ENCODE assay signal across 9 mouse cellular contexts in the genomic region with DNA sequence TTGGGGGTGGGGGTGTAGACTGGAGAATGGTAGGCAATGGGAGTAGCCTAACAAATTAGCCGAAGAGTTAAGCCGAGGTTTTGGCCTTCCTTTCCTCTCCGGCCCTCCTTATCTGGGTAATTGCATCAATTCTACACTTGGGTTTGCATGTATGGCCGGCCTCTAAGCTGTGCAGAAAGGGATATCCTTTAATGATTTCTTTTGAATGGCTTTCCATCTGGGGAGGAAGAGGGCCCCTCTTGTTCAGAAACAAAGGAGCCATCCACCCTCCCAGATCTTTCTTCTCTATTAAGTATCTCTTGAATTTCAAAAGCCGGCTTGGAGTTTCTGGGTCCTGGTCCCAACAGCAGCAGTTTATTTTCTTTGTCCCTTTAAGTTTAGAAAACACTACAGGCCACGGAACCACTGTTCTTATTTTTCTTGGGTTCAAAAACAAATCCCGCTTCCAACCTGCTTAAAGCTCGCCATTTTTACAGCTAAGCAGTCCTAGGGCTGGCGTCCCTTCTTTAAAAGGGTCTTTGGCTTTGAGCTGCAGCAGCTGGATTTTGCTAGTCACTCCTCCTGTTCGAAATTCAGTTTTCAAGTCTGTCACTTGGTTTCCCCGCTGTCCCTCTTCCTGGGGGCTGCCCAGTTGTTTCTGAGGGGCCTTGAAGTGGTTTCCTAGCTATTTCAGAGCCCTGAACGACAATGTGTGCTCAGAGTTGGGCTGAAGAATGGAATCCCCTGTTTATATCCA.
A peak's percentile ranks its signal among the peaks of the same experiment; 100 is the strongest.
DNase-seq lines count a peak whose midpoint lies in the region; ATAC-seq lines count a peak whose summit lies in the region.
"Had no signal": no experiment of that assay in that cellular context is flagged by ENCODE, and none has a peak within 500 bp of the region (broad histone marks: within the 10 kb centered on the region; RNA-seq: fewer than 3 reads in every experiment).

No protein-coding gene starts in this region.

- peak overlapping the region; percentile 64 for H3K4me2 ChIP-seq in heart, embryonic 16.5 days (ENCODE audit: low read depth, low read length)
- H3K4me2 ChIP-seq in hindbrain, embryonic 16.5 days (ENCODE audit: low read length) = peak overlapping the region; percentile 56
- peak overlapping the region; percentile 39 for H3K4me2 ChIP-seq in midbrain, embryonic 15.5 days

- peak overlapping the region; percentile 47 for H3K27ac ChIP-seq in heart, embryonic 16.5 days (ENCODE audit: low read length)
- peak overlapping the region; percentile 63 for H3K27ac ChIP-seq in hindbrain, embryonic 16.5 days (ENCODE audit: low read depth, low read length)
- H3K27ac ChIP-seq in midbrain, embryonic 15.5 days = peak overlapping the region; percentile 81

- peak overlapping the region; percentile 54 for H3K9ac ChIP-seq in heart, embryonic 16.5 days (ENCODE audit: low read length)
- H3K9ac ChIP-seq in hindbrain, embryonic 16.5 days (ENCODE audit: low read depth, low read length) = peak overlapping the region; percentile 37; the same call in 1 of the 2 replicates
- H3K9ac ChIP-seq in midbrain, embryonic 15.5 days = 0 out of 2 replicates have a peak overlapping the region, but pooled peaks have one; percentile 3

- peaks cover 3% of the 10 kb centered on the region; the same call in 1 of the 2 replicates for H3K9me3 ChIP-seq in heart, embryonic 16.5 days (replicated peaks; ENCODE audit: control insufficient read depth, low read length)
- H3K9me3 ChIP-seq in hindbrain, embryonic 16.5 days (ENCODE audit: control insufficient read depth, low read length) = no peaks in the 10 kb centered on the region
- H3K9me3 ChIP-seq in midbrain, embryonic 15.5 days = no peaks in the 10 kb centered on the region

- H3K27me3 ChIP-seq in heart, embryonic 16.5 days (ENCODE audit: control insufficient read depth, insufficient read depth, low read length) = no peaks in the 10 kb centered on the region
- no peaks in the 10 kb centered on the region for H3K27me3 ChIP-seq in hindbrain, embryonic 16.5 days (replicated peaks; ENCODE audit: control insufficient read depth, insufficient read depth, low read length)
- no peaks in the 10 kb centered on the region for H3K27me3 ChIP-seq in midbrain, embryonic 15.5 days (replicated peaks)

- intact Hi-C loops in left cerebral cortex, postnatal 10 days (cut with DNase I) = no loop called here

- 46% methylated on average over 12 of the region's 12 CpGs for WGBS in heart, embryonic 16.5 days
- WGBS in hindbrain, embryonic 16.5 days = 18% methylated on average over 12 of the region's 12 CpGs
- WGBS in midbrain, embryonic 15.5 days = 11% methylated on average over 12 of the region's 12 CpGs

- peaks cover 12% of the 10 kb centered on the region for H3K4me1 ChIP-seq in heart, embryonic 16.5 days (ENCODE audit: control insufficient read depth, insufficient read depth, low read length)
- H3K4me1 ChIP-seq in hindbrain, embryonic 16.5 days (ENCODE audit: control insufficient read depth, insufficient read depth, low read depth, low read length) = peaks cover 14% of the 10 kb centered on the region
- peaks cover 23% of the 10 kb centered on the region for H3K4me1 ChIP-seq in midbrain, embryonic 15.5 days

- DNase-seq in heart, postnatal 4 days = no peak
- peak; percentile 54 for DNase-seq in embryo, embryonic 11 days
- DNase-seq in left cerebral cortex, postnatal 10 days (ENCODE audit: extremely low spot score in 1 of 2, low spot score in 2 of 2) = no peak
- DNase-seq in right cerebral cortex, adult 2 months (ENCODE audit: low spot score in 2 of 2) = no peak
- no peak for DNase-seq in frontal cortex, postnatal 14 days (ENCODE audit: low spot score in 2 of 2)
- DNase-seq: thymus, postnatal 4 days had no signal

- H3K36me3 ChIP-seq in heart, embryonic 16.5 days (ENCODE audit: control insufficient read depth, insufficient read depth) = no peaks in the 10 kb centered on the region
- no peaks in the 10 kb centered on the region for H3K36me3 ChIP-seq in hindbrain, embryonic 16.5 days (ENCODE audit: control insufficient read depth, insufficient read depth, low read length)
- H3K36me3 ChIP-seq in midbrain, embryonic 15.5 days (replicated peaks) = no peaks in the 10 kb centered on the region

- H3K4me3 ChIP-seq in heart, embryonic 16.5 days (ENCODE audit: low read length) = peak overlapping the region; percentile 36
- H3K4me3 ChIP-seq in hindbrain, embryonic 16.5 days (ENCODE audit: low read length) = no peak overlapping the region
- H3K4me3 ChIP-seq in midbrain, embryonic 15.5 days = peak overlapping the region; percentile 17; the same call in 1 of the 2 replicates

- ATAC-seq in heart, embryonic 16.5 days (replicated peaks; ENCODE audit: extremely low read depth, insufficient read depth, low FRiP score) = no peak; the same call in 1 of the 2 replicates
- ATAC-seq in hindbrain, embryonic 16.5 days = peak; percentile 28; the same call in 1 of the 2 replicates
- peak; percentile 55 for ATAC-seq in midbrain, embryonic 15.5 days (replicated peaks)

Comparison
In these comparisons a context has a peak if more than half of its experiments do, and no peak if none do; other contexts are left out.
1. H3K9ac ChIP-seq: peak in every context shown above with its lines; median percentile 54 in heart, embryonic 16.5 days; 37 in hindbrain, embryonic 16.5 days; 3 in midbrain, embryonic 15.5 days.